Mouse (Mus musculus) brain, embryonic 14.5 days (tissue): ENCODE data around the gene Ssr2.

Source experiments
- CTCF ChIP-seq: fragments of 200-500 bp; IDR thresholded peaks from 2 replicates; pipeline ENCODE4 v1.5.1; 2012; ENCODE audit warnings: inconsistent platforms, mild to moderate bottlenecking, moderate library complexity, borderline replicate concordance; ENCODE audit not compliant: insufficient read depth, insufficient read length; ENCODE audit errors: extremely low read depth
- POLR2A ChIP-seq: fragments of 200-500 bp; IDR thresholded peaks from 2 replicates; pipeline ENCODE4 v1.6.1; 2012; ENCODE audit warnings: mild to moderate bottlenecking, inconsistent platforms, borderline replicate concordance; ENCODE audit not compliant: poor library complexity, insufficient read depth, insufficient read length, severe bottlenecking; ENCODE audit errors: extremely low read depth

DNA sequence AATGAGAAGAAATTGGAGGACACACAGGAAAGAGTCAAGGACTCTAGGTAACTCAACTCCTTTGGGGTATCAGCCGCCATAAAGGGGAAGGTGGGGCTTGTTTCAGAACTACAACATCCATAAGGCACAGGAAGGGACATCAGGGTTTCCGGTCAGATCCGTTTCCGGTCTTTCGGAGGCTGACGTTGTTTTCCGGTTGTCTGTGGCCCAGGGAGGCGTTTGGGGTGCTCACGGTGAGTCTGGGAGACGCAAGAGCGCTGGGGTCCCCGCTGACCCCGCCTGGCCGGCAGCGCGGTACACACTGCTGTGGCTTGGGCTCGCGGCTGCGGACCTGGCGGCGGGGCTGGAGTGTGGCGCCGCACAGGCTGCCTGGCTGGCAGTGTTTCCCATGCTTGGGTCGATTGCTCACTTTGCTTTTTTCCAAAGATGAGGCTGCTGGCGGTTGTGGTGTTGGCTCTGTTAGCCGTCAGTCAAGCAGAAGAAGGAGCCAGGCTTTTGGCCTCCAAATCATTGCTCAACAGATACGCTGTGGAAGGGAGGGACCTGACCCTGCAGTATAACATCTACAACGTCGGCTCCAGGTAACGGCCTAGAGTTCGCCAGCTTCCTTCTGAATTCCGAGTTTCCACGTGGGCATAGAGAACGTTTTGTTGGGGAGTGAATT is 3.9 kb downstream of the Ssr2 start:
- TF ChIP-seq CTCF = no peak
- TF ChIP-seq POLR2A = peak; percentile 43; the same call in 1 of the 2 replicates
